Mouse (Mus musculus) lung, adult 2 months (tissue): ENCODE measurements around the gene Snx18.

Experiments used
- CTCF ChIP-seq: fragments of 200-500 bp; IDR thresholded peaks from 2 replicates; pipeline ENCODE4 v1.5.1; 2011; ENCODE audit warnings: mild to moderate bottlenecking, low read length, control low read depth; ENCODE audit not compliant: insufficient read depth
- POLR2A ChIP-seq: fragments of 200-500 bp; IDR thresholded peaks from 2 replicates; pipeline ENCODE4 v1.6.1; 2011; ENCODE audit warnings: low read depth, mild to moderate bottlenecking, control low read depth, low read length, borderline replicate concordance; ENCODE audit errors: extremely low read depth

DNA sequence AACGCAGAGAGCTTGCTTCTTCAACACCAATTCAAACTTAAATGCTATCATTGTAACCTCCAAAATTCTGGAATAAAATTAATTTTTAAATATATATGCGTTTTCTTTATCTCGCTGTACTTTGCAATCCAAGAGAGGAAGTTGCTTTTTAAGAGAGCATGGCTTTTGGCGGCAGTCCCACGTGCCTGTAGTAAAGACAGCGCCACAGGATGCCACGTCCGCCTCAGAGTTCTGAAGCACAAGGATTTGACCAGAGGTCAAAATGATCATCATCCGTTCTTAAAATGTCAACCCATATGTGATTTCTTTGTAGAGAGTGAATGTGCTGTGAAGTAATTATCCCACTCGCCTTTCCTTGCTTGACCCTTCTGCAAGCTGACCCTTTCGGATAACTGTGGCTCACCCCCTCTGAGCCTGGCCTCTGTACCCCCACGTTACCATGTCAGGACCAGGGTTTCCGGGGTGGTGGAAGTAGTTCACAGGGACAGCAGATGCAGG lies 25.6 kb downstream of the Snx18 start:
- TF ChIP-seq CTCF, result no peak
- no peak for TF ChIP-seq POLR2A
